Mouse (Mus musculus) cortical plate, adult 2 months (tissue): ENCODE measurements around the gene Cyth3.

Experiments used
- CTCF ChIP-seq: fragments of 200-500 bp; IDR thresholded peaks from 2 replicates; pipeline ENCODE4 v1.5.1; 2011; ENCODE audit warnings: mild to moderate bottlenecking, control low read depth, low read length; ENCODE audit not compliant: insufficient read depth; ENCODE audit errors: extremely low read depth
- POLR2A ChIP-seq: fragments of 200-500 bp; IDR thresholded peaks from 2 replicates; pipeline ENCODE4 v1.6.1; 2011; ENCODE audit warnings: mild to moderate bottlenecking, low read length, control low read depth; ENCODE audit not compliant: insufficient read depth; ENCODE audit errors: extremely low read depth

GRCm38 (mm10) chr5:143677363-143677762, 55.1 kb downstream of the Cyth3 start:
- no peak for TF ChIP-seq CTCF
- TF ChIP-seq POLR2A: no peak
